Mouse (Mus musculus) hindbrain, postnatal 0 days (tissue): ENCODE data around the gene Cadm1. TPM values are rescaled to one million over a fixed set of nuclear protein-coding genes. Genes with fewer than 3 reads are reported as not detected.

Experiments used
- ATAC-seq: fragments of 200-750 bp; cut with Nextera tagmentation; 2 replicates; pipeline ENCODE4 v1.8.0; 2017; ENCODE audit warnings: mild to moderate bottlenecking, moderate TSS enrichment, moderate library complexity
- DNase-seq: peaks from one replicate; pipeline ENCODE4 v3.0.0-alpha.2; 2015; ENCODE audit warnings: low spot score
- H3K27ac ChIP-seq: fragments of 300-500 bp; sonication (generic); 2 replicates; pipeline ENCODE4 v1.5.1; 2014; ENCODE audit warnings: mild to moderate bottlenecking
- H3K27me3 ChIP-seq: fragments of 300-500 bp; sonication (generic); 2 replicates; pipeline ENCODE4 v1.6.1; 2014; ENCODE audit warnings: low read length, mixed read lengths; ENCODE audit not compliant: insufficient read depth
- H3K36me3 ChIP-seq: fragments of 300-500 bp; sonication (generic); 2 replicates; pipeline ENCODE4 v1.6.1; 2014; ENCODE audit warnings: low read length, mixed read lengths; ENCODE audit not compliant: insufficient read depth
- H3K4me1 ChIP-seq: fragments of 300-500 bp; sonication (generic); 2 replicates; pipeline ENCODE4 v1.6.1; 2014; ENCODE audit warnings: antibody characterized with exemption, low read length, mixed read lengths; ENCODE audit not compliant: insufficient read depth
- H3K4me2 ChIP-seq: fragments of 300-500 bp; sonication (generic); 2 replicates; pipeline ENCODE4 v1.6.1; 2014; ENCODE audit warnings: low read depth, mild to moderate bottlenecking, low read length, moderate library complexity, mixed read lengths
- H3K4me3 ChIP-seq: fragments of 300-500 bp; sonication (generic); 2 replicates; pipeline ENCODE4 v1.5.1; 2014; ENCODE audit warnings: low read length
- H3K9ac ChIP-seq: fragments of 300-500 bp; sonication (generic); replicated peaks from 2 replicates; pipeline ENCODE4 v1.6.1; 2014; ENCODE audit warnings: mild to moderate bottlenecking, low read length, moderate library complexity, mixed read lengths
- H3K9me3 ChIP-seq: fragments of 300-500 bp; sonication (generic); 2 replicates; pipeline ENCODE4 v1.6.1; 2016; ENCODE audit warnings: low read length, mixed read lengths
- CTCF ChIP-seq: IDR thresholded peaks from 2 replicates; pipeline ENCODE4 v1.5.1; 2016; ENCODE audit warnings: antibody characterized with exemption, control low read depth, low read depth
- WGBS: fragments of 180-500 bp; shearing (Covaris S2); extraction: QIAGEN DNeasy Blood & Tissue Kit; methylation state at CpG from one replicate; pipeline ENCODE4 v1.1.7; 2014; 5-methylcytosine and 5-hydroxymethylcytosine counted together
- polyA plus RNA-seq: library from polyadenylated mRNA; unstranded; fragments of >200 nt; fragmentation: Nextera tagmentation; extraction: Ambion mirVana; gene quantifications from 2 replicates; pipeline ENCODE4 v1.2.1, GENCODE M21; 2015
- total RNA-seq: library from RNA; depleted of rRNA; stranded (reverse); fragments of >200 nt; gene quantifications from 2 replicates; pipeline ENCODE4 v1.2.3, GENCODE M21; 2014

The Cadm1 gene
- total and polyA plus RNA-seq, 2 experiments from 2014 or later: 115 to 203 TPM

- DNase-seq (no peak), ATAC-seq (no peak)
- 79% methylated on average over 4 of the region's 4 CpGs for WGBS
- Histone ChIP-seq H3K36me3 (no peaks in the 10 kb centered on the region), H3K4me3 (no peak overlapping the region), H3K4me1 (no peaks in the 10 kb centered on the region), H3K9ac (no peak overlapping the region), H3K4me2 (no peak overlapping the region), H3K27ac (no peak overlapping the region), H3K9me3 (no peaks in the 10 kb centered on the region), H3K27me3 (no peaks in the 10 kb centered on the region)
- TF ChIP-seq CTCF: no peak
Observed at GRCm38 (mm10) chr9:47652936-47653335, 123.0 kb downstream of the Cadm1 start.

DNA sequence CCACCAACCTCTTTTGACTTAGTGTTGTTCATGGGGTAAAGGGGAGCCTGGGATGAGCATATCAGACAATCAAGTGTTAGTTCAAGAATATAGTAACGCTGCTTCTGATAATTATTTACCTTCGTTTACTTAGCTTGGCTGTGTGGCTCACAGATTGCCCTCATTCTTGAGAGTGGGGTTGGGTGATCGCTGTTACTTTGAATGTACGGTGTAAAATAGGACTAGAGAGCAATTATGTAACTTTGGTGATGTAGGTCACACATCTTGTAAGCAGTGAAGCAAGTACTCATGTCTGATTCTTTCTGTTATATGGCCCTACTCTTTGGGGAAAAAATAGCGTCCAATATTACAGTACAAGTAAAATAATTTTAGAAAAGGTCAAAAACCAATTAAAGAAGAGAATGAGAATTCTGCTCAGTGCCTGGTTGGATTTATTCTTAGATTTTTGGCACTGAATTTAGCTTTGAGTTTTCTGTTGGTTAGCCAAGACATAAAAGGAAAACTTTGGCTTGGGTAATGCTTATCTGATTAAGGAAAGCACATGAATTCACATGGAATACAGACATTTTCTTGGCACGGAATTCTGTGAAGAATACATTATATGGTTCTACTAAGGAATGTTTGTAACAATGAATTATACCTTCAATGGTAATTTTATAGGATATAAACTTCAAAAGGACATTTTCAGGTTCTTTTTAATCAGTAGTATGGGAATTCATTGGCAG, 129.6 kb downstream of the Cadm1 start:
- Histone ChIP-seq H3K4me2 (no peak overlapping the region), H3K27me3 (no peaks in the 10 kb centered on the region), H3K27ac (no peak overlapping the region), H3K36me3 (no peaks in the 10 kb centered on the region), H3K4me1 (no peaks in the 10 kb centered on the region), H3K9ac (no peak overlapping the region), H3K4me3 (no peak overlapping the region), H3K9me3 (no peaks in the 10 kb centered on the region)
- DNase-seq: no peak
- no peak for ATAC-seq
- TF ChIP-seq CTCF: no peak
- WGBS: 81% methylated on average over 6 of the region's 6 CpGs

DNA sequence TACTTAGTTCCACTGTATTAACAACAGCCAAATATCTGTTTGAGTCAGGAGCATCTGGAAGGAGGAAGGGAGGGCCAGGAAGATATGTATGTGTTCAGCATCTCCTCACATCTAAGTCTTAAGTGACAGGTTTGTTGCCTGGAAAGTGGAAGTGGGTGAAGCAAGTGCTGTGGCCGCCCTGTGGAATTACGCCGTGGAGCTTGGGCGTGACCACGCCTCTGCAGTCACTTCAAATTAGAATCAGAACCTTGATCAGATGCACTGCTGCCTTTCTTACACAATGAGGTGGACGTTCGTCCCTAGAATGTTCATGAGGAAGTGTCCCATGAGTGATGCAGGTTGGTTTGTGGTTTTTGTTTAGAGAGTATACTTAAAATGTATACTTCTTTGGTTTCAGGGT, 131.6 kb downstream of the Cadm1 start:
- Histone ChIP-seq H3K36me3 (no peaks in the 10 kb centered on the region), H3K27me3 (no peaks in the 10 kb centered on the region), H3K9ac (no peak overlapping the region), H3K27ac (no peak overlapping the region), H3K4me3 (no peak overlapping the region), H3K4me1 (no peaks in the 10 kb centered on the region), H3K9me3 (no peaks in the 10 kb centered on the region), H3K4me2 (no peak overlapping the region)
- ATAC-seq (no peak), DNase-seq (no peak)
- 81% methylated on average over 7 of the region's 7 CpGs for WGBS
- no peak for TF ChIP-seq CTCF

- no peak for DNase-seq
- WGBS: 51% methylated on average over 4 of the region's 4 CpGs
- Histone ChIP-seq H3K9me3 (no peaks in the 10 kb centered on the region), H3K4me2 (no peak overlapping the region), H3K27me3 (no peaks in the 10 kb centered on the region), H3K9ac (no peak overlapping the region), H3K36me3 (no peaks in the 10 kb centered on the region), H3K4me3 (no peak overlapping the region), H3K27ac (no peak overlapping the region), H3K4me1 (no peaks in the 10 kb centered on the region)
- no peak for TF ChIP-seq CTCF
- no peak for ATAC-seq
Observed at GRCm38 (mm10) chr9:47669206-47669605, 139.2 kb downstream of the Cadm1 start.

DNA sequence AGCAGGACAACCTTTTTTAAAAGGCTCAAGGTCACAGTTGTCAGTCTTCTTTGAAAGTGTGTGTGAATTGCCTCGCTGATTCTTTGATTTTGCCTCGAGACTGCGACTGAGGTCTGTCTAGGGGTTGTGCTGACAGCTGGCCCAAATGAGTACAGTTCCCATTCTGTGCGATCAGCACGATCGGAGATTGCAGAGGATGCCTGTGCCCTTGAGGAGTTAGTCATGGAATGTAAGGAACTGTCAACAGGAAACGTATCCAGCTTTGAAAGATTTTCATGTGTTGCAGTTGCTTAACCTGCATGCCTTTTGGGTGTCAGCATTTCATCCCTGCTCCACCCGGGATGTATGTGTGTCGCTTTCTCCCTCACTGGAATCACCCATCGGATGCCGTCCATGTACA, 141.6 kb downstream of the Cadm1 start:
- Histone ChIP-seq H3K36me3 (no peaks in the 10 kb centered on the region), H3K4me1 (no peaks in the 10 kb centered on the region), H3K27me3 (no peaks in the 10 kb centered on the region), H3K9ac (no peak overlapping the region), H3K4me2 (no peak overlapping the region), H3K4me3 (no peak overlapping the region), H3K27ac (no peak overlapping the region), H3K9me3 (no peaks in the 10 kb centered on the region)
- 46% methylated on average over 11 of the region's 11 CpGs for WGBS
- no peak for TF ChIP-seq CTCF
- ATAC-seq (no peak), DNase-seq (no peak)

- Histone ChIP-seq H3K9me3 (no peaks in the 10 kb centered on the region), H3K4me1 (no peaks in the 10 kb centered on the region), H3K9ac (no peak overlapping the region), H3K27ac (no peak overlapping the region), H3K4me3 (no peak overlapping the region), H3K4me2 (no peak overlapping the region), H3K36me3 (no peaks in the 10 kb centered on the region), H3K27me3 (no peaks in the 10 kb centered on the region)
- no peak for TF ChIP-seq CTCF
- DNase-seq (peak; percentile 49), ATAC-seq (no peak)
- 82% methylated on average over 11 of the region's 11 CpGs for whole genome bisulfite sequencing
Observed at GRCm38 (mm10) chr9:47674766-47675713, 145.1 kb downstream of the Cadm1 start.
